Mouse (Mus musculus): ENCODE results near the gene Pkd1l1. TPM values are rescaled to one million over a fixed set of nuclear protein-coding genes. Genes with fewer than 3 reads are reported as not detected.

The Pkd1l1 gene
- not detected in 2 replicates for polyA plus RNA-seq (2014; fragmentation: Nextera tagmentation; extraction: Ambion mirVana)

- Histone ChIP-seq H3K9ac (ENCODE audit: low read length) (no peak within 1 kb of the TSS), H3K27ac (ENCODE audit: low read depth, low read length) (no peak within 1 kb of the TSS), H3K4me3 (ENCODE audit: low read depth, low read length) (no peak within 1 kb of the TSS), H3K4me2 (no peak within 1 kb of the TSS), H3K27me3 (ENCODE audit: control insufficient read depth, insufficient read depth, low read length) (no peaks in the 10 kb centered on the region), H3K36me3 (ENCODE audit: control insufficient read depth, insufficient read depth, low read length) (no peaks in the 10 kb centered on the region), H3K4me1 (ENCODE audit: control insufficient read depth, insufficient read depth, low read length) (no peaks in the 10 kb centered on the region), H3K9me3 (ENCODE audit: control insufficient read depth, low read length) (no peaks in the 10 kb centered on the region)
- 53% methylated on average over 3 of the region's 3 CpGs for WGBS
- ATAC-seq (ENCODE audit: low FRiP score) (no peak), DNase-seq (ENCODE audit: low spot score, missing footprints) (no peak)
These were observed at the start of gene Pkd1l1 for GRCm38 (mm10) chr11:8973166-8973565. TSS of gene Pkd1l1 (minus strand) at chr11:8973266.

GRCm38 (mm10) chr11:9020207-9020606 lies 47.1 kb upstream of the Pkd1l1 start:
- H3K4me2 ChIP-seq, result no peak overlapping the region
- no peak overlapping the region for H3K27ac ChIP-seq (ENCODE audit: low read depth, low read length)
- no peaks in the 10 kb centered on the region for H3K36me3 ChIP-seq (ENCODE audit: control insufficient read depth, insufficient read depth, low read length)
- H3K9ac ChIP-seq (ENCODE audit: low read length), result no peak overlapping the region
- DNase-seq (ENCODE audit: low spot score, missing footprints) (no peak), ATAC-seq (ENCODE audit: low FRiP score) (no peak)
- no peak overlapping the region for H3K4me3 ChIP-seq (ENCODE audit: low read depth, low read length)
- no peaks in the 10 kb centered on the region for H3K4me1 ChIP-seq (ENCODE audit: control insufficient read depth, insufficient read depth, low read length)
- 92% methylated on average over 5 of the region's 5 CpGs for WGBS
- H3K9me3 ChIP-seq (ENCODE audit: control insufficient read depth, low read length), result no peaks in the 10 kb centered on the region
- H3K27me3 ChIP-seq (ENCODE audit: control insufficient read depth, insufficient read depth, low read length), result no peaks in the 10 kb centered on the region

- Histone ChIP-seq H3K4me3 (ENCODE audit: low read depth, low read length) (no peak overlapping the region), H3K36me3 (ENCODE audit: control insufficient read depth, insufficient read depth, low read length) (no peaks in the 10 kb centered on the region), H3K9me3 (ENCODE audit: control insufficient read depth, low read length) (no peaks in the 10 kb centered on the region), H3K9ac (ENCODE audit: low read length) (no peak overlapping the region), H3K27ac (ENCODE audit: low read depth, low read length) (no peak overlapping the region), H3K4me1 (ENCODE audit: control insufficient read depth, insufficient read depth, low read length) (no peaks in the 10 kb centered on the region), H3K27me3 (ENCODE audit: control insufficient read depth, insufficient read depth, low read length) (no peaks in the 10 kb centered on the region), H3K4me2 (no peak overlapping the region)
- ATAC-seq (ENCODE audit: low FRiP score), result no peak
- DNase-seq (ENCODE audit: low spot score, missing footprints), result no peak
- 78% methylated on average over 6 of the region's 6 CpGs for WGBS
These were observed 45.6 kb upstream of the Pkd1l1 start for GRCm38 (mm10) chr11:9018491-9019267.

- H3K36me3 ChIP-seq (ENCODE audit: control insufficient read depth, insufficient read depth, low read length), result no peaks in the 10 kb centered on the region
- no peak overlapping the region for H3K4me3 ChIP-seq (ENCODE audit: low read depth, low read length)
- no peak overlapping the region for H3K9ac ChIP-seq (ENCODE audit: low read length)
- ATAC-seq (ENCODE audit: low FRiP score) (no peak), DNase-seq (ENCODE audit: low spot score, missing footprints) (no peak)
- no peaks in the 10 kb centered on the region for H3K9me3 ChIP-seq (ENCODE audit: control insufficient read depth, low read length)
- peaks cover 5% of the 10 kb centered on the region for H3K4me1 ChIP-seq (ENCODE audit: control insufficient read depth, insufficient read depth, low read length)
- H3K27me3 ChIP-seq (ENCODE audit: control insufficient read depth, insufficient read depth, low read length), result no peaks in the 10 kb centered on the region
- H3K4me2 ChIP-seq, result no peak overlapping the region
- H3K27ac ChIP-seq (ENCODE audit: low read depth, low read length), result no peak overlapping the region
- WGBS, result 91% methylated on average over 3 of the region's 3 CpGs
These were observed 41.7 kb upstream of the Pkd1l1 start for GRCm38 (mm10) chr11:9014740-9015139.

- 3% methylated on average over 3 of the region's 3 CpGs for WGBS
These were observed 38.3 kb upstream of the Pkd1l1 start for GRCm38 (mm10) chr11:9011348-9011747.

GRCm38 (mm10) chr11:9010853-9011339 lies 37.8 kb upstream of the Pkd1l1 start, which contains the start of gene Hus1:
TSS of gene Hus1 (minus strand) at chr11:9011191.
- WGBS, result under 1% methylated on average over 43 of the region's 43 CpGs
- Histone ChIP-seq H3K9ac (ENCODE audit: low read length) (peak within 1 kb of the TSS; percentile 92), H3K27me3 (ENCODE audit: control insufficient read depth, insufficient read depth, low read length) (no peaks in the 10 kb centered on the region), H3K4me3 (ENCODE audit: low read depth, low read length) (peak within 1 kb of the TSS; percentile 73), H3K27ac (ENCODE audit: low read depth, low read length) (peak within 1 kb of the TSS; percentile 68), H3K36me3 (ENCODE audit: control insufficient read depth, insufficient read depth, low read length) (no peaks in the 10 kb centered on the region), H3K4me2 (peak within 1 kb of the TSS; percentile 74), H3K9me3 (ENCODE audit: control insufficient read depth, low read length) (no peaks in the 10 kb centered on the region), H3K4me1 (ENCODE audit: control insufficient read depth, insufficient read depth, low read length) (peaks cover 7% of the 10 kb centered on the region)
- DNase-seq (ENCODE audit: low spot score, missing footprints) (peak; percentile 98), ATAC-seq (ENCODE audit: low FRiP score) (peak; percentile 97)

More at GRCm38 (mm10) chr11:9011348-9011747, 38.3 kb upstream of the Pkd1l1 start:
- peak; percentile 70 for ATAC-seq (ENCODE audit: low FRiP score)
- Histone ChIP-seq H3K9ac (ENCODE audit: low read length) (peak overlapping the region; percentile 92), H3K9me3 (ENCODE audit: control insufficient read depth, low read length) (no peaks in the 10 kb centered on the region), H3K27ac (ENCODE audit: low read depth, low read length) (no peak overlapping the region), H3K36me3 (ENCODE audit: control insufficient read depth, insufficient read depth, low read length) (no peaks in the 10 kb centered on the region), H3K4me2 (peak overlapping the region; percentile 74), H3K27me3 (ENCODE audit: control insufficient read depth, insufficient read depth, low read length) (no peaks in the 10 kb centered on the region), H3K4me3 (ENCODE audit: low read depth, low read length) (peak overlapping the region; percentile 73), H3K4me1 (ENCODE audit: control insufficient read depth, insufficient read depth, low read length) (peaks cover 7% of the 10 kb centered on the region)
- DNase-seq (ENCODE audit: low spot score, missing footprints), result no peak

- WGBS, result under 1% methylated on average over 7 of the region's 7 CpGs
- no peak for DNase-seq (ENCODE audit: low spot score, missing footprints)
- no peaks in the 10 kb centered on the region for H3K27me3 ChIP-seq (ENCODE audit: control insufficient read depth, insufficient read depth, low read length)
These were observed 37.4 kb upstream of the Pkd1l1 start for GRCm38 (mm10) chr11:9010416-9010815.

GRCm38 (mm10) chr11:9008761-9009160 lies 35.7 kb upstream of the Pkd1l1 start:
- H3K36me3 ChIP-seq (ENCODE audit: control insufficient read depth, insufficient read depth, low read length), result peaks cover 9% of the 10 kb centered on the region; the same call in 1 of the 2 replicates
- DNase-seq (ENCODE audit: low spot score, missing footprints), result no peak
- peaks cover 7% of the 10 kb centered on the region for H3K4me1 ChIP-seq (ENCODE audit: control insufficient read depth, insufficient read depth, low read length)
- no peak overlapping the region for H3K4me2 ChIP-seq
- no peaks in the 10 kb centered on the region for H3K9me3 ChIP-seq (ENCODE audit: control insufficient read depth, low read length)
- no peak overlapping the region for H3K9ac ChIP-seq (ENCODE audit: low read length)
- no peak overlapping the region for H3K4me3 ChIP-seq (ENCODE audit: low read depth, low read length)
- WGBS, result 97% methylated on average over 5 of the region's 5 CpGs
- no peak overlapping the region for H3K27ac ChIP-seq (ENCODE audit: low read depth, low read length)
- H3K27me3 ChIP-seq (ENCODE audit: control insufficient read depth, insufficient read depth, low read length), result no peaks in the 10 kb centered on the region
- no peak for ATAC-seq (ENCODE audit: low FRiP score)

More at GRCm38 (mm10) chr11:9010416-9010815, 37.4 kb upstream of the Pkd1l1 start:
- Histone ChIP-seq H3K9ac (ENCODE audit: low read length) (peak overlapping the region; percentile 92), H3K4me1 (ENCODE audit: control insufficient read depth, insufficient read depth, low read length) (peaks cover 7% of the 10 kb centered on the region), H3K36me3 (ENCODE audit: control insufficient read depth, insufficient read depth, low read length) (no peaks in the 10 kb centered on the region), H3K27ac (ENCODE audit: low read depth, low read length) (peak overlapping the region; percentile 68; the same call in 1 of the 2 replicates), H3K4me3 (ENCODE audit: low read depth, low read length) (peak overlapping the region; percentile 73), H3K4me2 (peak overlapping the region; percentile 74), H3K9me3 (ENCODE audit: control insufficient read depth, low read length) (no peaks in the 10 kb centered on the region)
- peak; percentile 66 for ATAC-seq (ENCODE audit: low FRiP score)

GRCm38 (mm10) chr11:8988084-8988483 lies 15.0 kb upstream of the Pkd1l1 start:
- no peaks in the 10 kb centered on the region for H3K36me3 ChIP-seq (ENCODE audit: control insufficient read depth, insufficient read depth, low read length)
- H3K4me3 ChIP-seq (ENCODE audit: low read depth, low read length), result no peak overlapping the region
- no peak for ATAC-seq (ENCODE audit: low FRiP score)
- no peak overlapping the region for H3K27ac ChIP-seq (ENCODE audit: low read depth, low read length)
- no peaks in the 10 kb centered on the region for H3K27me3 ChIP-seq (ENCODE audit: control insufficient read depth, insufficient read depth, low read length)
- no peak overlapping the region for H3K9ac ChIP-seq (ENCODE audit: low read length)
- no peak for DNase-seq (ENCODE audit: low spot score, missing footprints)
- no peak overlapping the region for H3K4me2 ChIP-seq
- 0 out of 2 replicates have a peak, but pooled peaks cover 3% of the 10 kb centered on the region for H3K4me1 ChIP-seq (ENCODE audit: control insufficient read depth, insufficient read depth, low read length)
- WGBS, result 65% methylated on average over 4 of the region's 4 CpGs
- no peaks in the 10 kb centered on the region for H3K9me3 ChIP-seq (ENCODE audit: control insufficient read depth, low read length)

All from midbrain, embryonic 11.5 days (tissue).